14 mouse cellular contexts compared by ENCODE assay signal in the genomic region with DNA sequence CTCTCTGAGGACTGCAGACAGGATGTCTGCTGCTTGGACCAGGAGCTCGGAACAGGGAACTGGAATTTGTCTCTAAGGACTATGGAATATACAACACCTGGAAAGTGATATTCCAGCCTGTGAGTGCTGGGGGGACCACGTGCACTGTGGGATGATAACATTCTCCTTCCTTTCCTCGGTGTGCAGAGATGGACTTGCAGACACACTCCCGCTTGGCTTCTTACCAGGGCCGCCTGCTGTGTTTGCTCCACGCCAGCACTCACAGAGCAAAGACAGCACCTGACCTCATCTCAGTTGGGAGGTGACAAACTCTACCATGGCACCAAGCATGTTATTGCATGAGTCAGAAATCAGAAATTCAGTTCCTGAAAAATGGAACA. TPM values are rescaled to one million over a fixed set of nuclear protein-coding genes. Genes with fewer than 3 reads are reported as not detected.
A peak's percentile ranks its signal among the peaks of the same experiment; 100 is the strongest.
DNase-seq lines count a peak whose midpoint lies in the region; ATAC-seq and TF ChIP-seq lines count a peak whose summit lies in the region.
"Had no signal": no experiment of that assay in that cellular context is flagged by ENCODE, and none has a peak within 500 bp of the region (broad histone marks: within the 10 kb centered on the region; RNA-seq: fewer than 3 reads in every experiment).

No protein-coding gene starts in this region.

- H3K9ac ChIP-seq in heart, embryonic 14.5 days (ENCODE audit: low read length) = no peak overlapping the region
- no peak overlapping the region for H3K9ac ChIP-seq in liver, postnatal 0 days (replicated peaks)
- H3K9ac ChIP-seq: hindbrain, embryonic 13.5 days; liver, embryonic 14.5 days; midbrain, embryonic 13.5 days had no signal

- H3K4me2 ChIP-seq in heart, embryonic 14.5 days (ENCODE audit: low read length) = no peak overlapping the region
- no peak overlapping the region for H3K4me2 ChIP-seq in liver, postnatal 0 days (ENCODE audit: low read depth, low read length)
- H3K4me2 ChIP-seq: hindbrain, embryonic 13.5 days; midbrain, embryonic 13.5 days had no signal

- 33% methylated on average over 6 of the region's 6 CpGs for WGBS in heart, embryonic 14.5 days
- 75% methylated on average over 6 of the region's 6 CpGs for WGBS in liver, postnatal 0 days (ENCODE audit: insufficient replicate concordance)

- H3K36me3 ChIP-seq in heart, embryonic 14.5 days (ENCODE audit: control insufficient read depth, insufficient read depth, low read length) = no peaks in the 10 kb centered on the region
- no peaks in the 10 kb centered on the region for H3K36me3 ChIP-seq in liver, postnatal 0 days (replicated peaks; ENCODE audit: insufficient read depth, low read length)
- H3K36me3 ChIP-seq: hindbrain, embryonic 13.5 days; midbrain, embryonic 13.5 days had no signal

- intact Hi-C loops in left cerebral cortex, postnatal 4 days (cut with DNase I) = no loop called here

- H3K9me3 ChIP-seq in heart, embryonic 14.5 days (ENCODE audit: control insufficient read depth, low read length) = no peaks in the 10 kb centered on the region
- no peaks in the 10 kb centered on the region for H3K9me3 ChIP-seq in liver, postnatal 0 days (ENCODE audit: low read length)
- H3K9me3 ChIP-seq: hindbrain, embryonic 13.5 days; midbrain, embryonic 13.5 days had no signal

- H3K27ac ChIP-seq in heart, embryonic 14.5 days (replicated peaks in 1 of 2; ENCODE audit: control insufficient read depth in 1 of 2, insufficient read depth in 1 of 2, low read depth in 2 of 2, low read length in 2 of 2) = peak overlapping the region in 1 of 2 experiments; percentile 14; a peak in 2 of 4 replicates
- H3K27ac ChIP-seq in liver, postnatal 0 days (ENCODE audit: low read depth) = no peak overlapping the region
- H3K27ac ChIP-seq: hindbrain, embryonic 13.5 days; liver, embryonic 14.5 days; midbrain, embryonic 13.5 days had no signal

- DNase-seq in cerebellum, adult 18-20 months = peak; percentile 26 to 43
- no peak for DNase-seq in cerebellum, adult 11-12 months
- peak; percentile 74 for DNase-seq in left cerebral cortex, postnatal 4 days
- DNase-seq in left cerebral cortex, adult 8-10 months (ENCODE audit: low spot score in 2 of 2) = no peak
- DNase-seq in ovary, adult 18-20 months (ENCODE audit: low spot score) = no peak
- no peak for DNase-seq in thymus, postnatal 25 days
- DNase-seq in liver, postnatal 0 days = no peak
- DNase-seq: embryo, embryonic 11 days; kidney, adult 11 months; lung, postnatal 4 days had no signal

- peaks cover 22 to 42% of the 10 kb centered on the region in 2 experiments for H3K4me1 ChIP-seq in heart, embryonic 14.5 days (ENCODE audit: control insufficient read depth in 2 of 2, insufficient read depth in 2 of 2, low read length in 2 of 2)
- no peaks in the 10 kb centered on the region for H3K4me1 ChIP-seq in liver, postnatal 0 days (ENCODE audit: insufficient read depth)

- H3K27me3 ChIP-seq in heart, embryonic 14.5 days (ENCODE audit: control insufficient read depth, insufficient read depth, low read length) = no peaks in the 10 kb centered on the region
- no peaks in the 10 kb centered on the region for H3K27me3 ChIP-seq in liver, postnatal 0 days (ENCODE audit: insufficient read depth, low read length)
- H3K27me3 ChIP-seq: hindbrain, embryonic 13.5 days had no signal

- 0 out of 2 replicates have a peak, but pooled peaks have one; percentile 16 for ATAC-seq in heart, embryonic 14.5 days (ENCODE audit: insufficient number of reproducible peaks, insufficient read depth, low FRiP score, low read depth)
- no peak for ATAC-seq in liver, postnatal 0 days
- ATAC-seq: midbrain, embryonic 13.5 days had no signal

- TF ChIP-seq EP300 in liver, postnatal 0 days (IDR thresholded peaks at IDR 0.05; ENCODE audit: low read depth) = no peak

- no peak for TF ChIP-seq CTCF in liver, postnatal 0 days (IDR thresholded peaks at IDR 0.05; ENCODE audit: low read depth)

- no peak overlapping the region for H3K4me3 ChIP-seq in heart, embryonic 14.5 days (ENCODE audit: control insufficient read depth in 1 of 2, insufficient read depth in 1 of 2, low read depth in 1 of 2, low read length in 2 of 2)
- no peak overlapping the region for H3K4me3 ChIP-seq in liver, postnatal 0 days (ENCODE audit: low read depth, low read length)
- H3K4me3 ChIP-seq: hindbrain, embryonic 13.5 days; midbrain, embryonic 13.5 days had no signal

RNA-seq across cellular contexts. Expression of gene Map10, which starts 7.0 kb away (rescaled TPM):
- 1 to 10 TPM; 7.8 to 8.4 TPM for total RNA-seq in left cerebral cortex, postnatal 4 days (2021)
- total RNA-seq in left cerebral cortex, adult 8-10 months (2022) = 1 to 10 TPM; 4.2 to 5.6 (median 4.6) TPM
- 7.8 and 8.0 TPM in 2 replicates for polyA plus RNA-seq in heart, embryonic 14.5 days (2014; fragmentation: Nextera tagmentation; extraction: Ambion mirVana)
- 0.67 and 0.78 TPM in 2 replicates for polyA plus RNA-seq in liver, postnatal 0 days (2015; fragmentation: Nextera tagmentation; extraction: Ambion mirVana)

Comparison
In these comparisons a context has a peak if more than half of its experiments do, and no peak if none do; other contexts are left out.
1. DNase-seq: peak in cerebellum, adult 18-20 months (2 of 2) and left cerebral cortex, postnatal 4 days (single experiment); none in cerebellum, adult 11-12 months (single experiment), left cerebral cortex, adult 8-10 months (0 of 2), ovary, adult 18-20 months (single experiment), thymus, postnatal 25 days (single experiment) and liver, postnatal 0 days (single experiment).